Mouse (Mus musculus) erythroid progenitor cell, adult 5-6 weeks (primary cell): ENCODE results near the gene Hist1h2bk. TPM values are rescaled to one million over a fixed set of nuclear protein-coding genes. Genes with fewer than 3 reads are reported as not detected.

Experiments used
- ATAC-seq: replicated peaks from 2 replicates; pipeline ENCODE4 v1.8.0; 2016; ENCODE audit warnings: moderate number of reproducible peaks, mild to moderate bottlenecking, moderate TSS enrichment, inconsistent platforms; ENCODE audit not compliant: poor library complexity, low FRiP score, severe bottlenecking
- total RNA-seq, 2 experiments: library from RNA; stranded (forward) in 1 of 2; stranded (reverse) in 1 of 2; fragments of 150-400 nt in 1 of 2; fragments of 186-747, 209-891 nt in 1 of 2; gene quantifications; 2 replicates each; pipeline versions ENCODE4 v1.2.3 to v1.2.4; 2015 to 2017; ENCODE audit warnings: low replicate concordance in 2 of 2

The Hist1h2bk gene
- 206 and 707 TPM in 2 replicates for total RNA-seq (2015; ENCODE audit: low replicate concordance)
- total RNA-seq (2017; ENCODE audit: low replicate concordance): 2,593 and 2,906 TPM in 2 replicates

DNA sequence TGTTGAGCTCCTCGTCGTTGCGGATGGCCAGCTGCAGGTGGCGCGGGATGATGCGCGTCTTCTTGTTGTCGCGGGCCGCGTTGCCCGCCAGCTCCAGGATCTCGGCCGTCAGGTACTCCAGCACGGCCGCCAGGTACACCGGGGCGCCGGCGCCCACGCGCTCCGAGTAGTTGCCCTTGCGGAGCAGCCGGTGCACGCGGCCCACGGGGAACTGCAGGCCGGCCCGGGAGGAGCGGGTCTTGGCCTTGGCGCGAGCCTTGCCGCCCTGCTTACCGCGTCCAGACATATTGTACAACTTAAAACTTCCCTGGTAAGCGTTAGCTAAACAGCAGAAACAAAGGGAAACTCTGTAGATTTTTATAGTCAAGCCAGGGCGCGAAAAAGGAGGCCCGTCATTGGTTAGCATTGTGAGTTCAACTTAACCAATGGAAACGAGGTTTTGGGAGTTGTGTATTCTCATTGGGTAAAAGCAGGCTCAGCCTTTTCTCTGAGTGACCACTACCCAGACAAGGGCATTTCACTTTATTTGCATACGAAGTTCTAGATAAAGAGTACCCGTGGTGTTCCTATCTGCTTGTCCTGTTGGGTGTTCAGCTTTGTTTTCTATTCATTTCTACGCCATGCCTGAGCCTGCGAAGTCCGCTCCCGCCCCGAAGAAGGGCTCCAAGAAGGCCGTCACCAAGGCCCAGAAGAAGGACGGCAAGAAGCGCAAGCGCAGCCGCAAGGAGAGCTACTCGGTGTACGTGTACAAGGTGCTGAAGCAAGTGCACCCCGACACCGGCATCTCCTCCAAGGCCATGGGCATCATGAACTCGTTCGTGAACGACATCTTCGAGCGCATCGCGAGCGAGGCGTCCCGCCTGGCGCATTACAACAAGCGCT lies at the start of gene Hist1h2bk, which contains the start of gene Hist1h2ah:
Gene Hist1h2bk, plus strand, starts transcription at position 604 of the 882 bp plus-strand sequence.
Gene Hist1h2ah, minus strand, starts transcription at position 302 of the 882 bp plus-strand sequence.
- ATAC-seq: peak; percentile 83

DNA sequence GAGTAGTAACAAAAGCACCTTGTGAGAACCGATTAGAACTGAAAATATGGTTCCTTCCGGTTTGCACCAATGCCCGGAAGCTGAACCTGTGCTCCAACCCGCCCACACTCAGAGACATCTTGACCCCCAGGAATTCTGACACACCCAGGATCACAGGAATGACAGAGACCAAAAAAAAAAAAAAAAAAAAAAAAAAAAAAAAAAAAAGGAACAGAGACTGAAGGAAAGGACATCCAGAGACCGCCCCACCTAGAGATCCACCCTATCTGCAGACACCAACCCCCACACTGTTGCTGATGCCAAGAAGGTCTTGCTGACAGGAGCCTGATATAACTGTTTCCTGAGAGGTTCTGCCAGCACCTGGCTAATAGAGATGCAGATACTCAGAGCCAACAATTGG lies 43.1 kb upstream of the Hist1h2bk start:
- ATAC-seq: no peak

DNA sequence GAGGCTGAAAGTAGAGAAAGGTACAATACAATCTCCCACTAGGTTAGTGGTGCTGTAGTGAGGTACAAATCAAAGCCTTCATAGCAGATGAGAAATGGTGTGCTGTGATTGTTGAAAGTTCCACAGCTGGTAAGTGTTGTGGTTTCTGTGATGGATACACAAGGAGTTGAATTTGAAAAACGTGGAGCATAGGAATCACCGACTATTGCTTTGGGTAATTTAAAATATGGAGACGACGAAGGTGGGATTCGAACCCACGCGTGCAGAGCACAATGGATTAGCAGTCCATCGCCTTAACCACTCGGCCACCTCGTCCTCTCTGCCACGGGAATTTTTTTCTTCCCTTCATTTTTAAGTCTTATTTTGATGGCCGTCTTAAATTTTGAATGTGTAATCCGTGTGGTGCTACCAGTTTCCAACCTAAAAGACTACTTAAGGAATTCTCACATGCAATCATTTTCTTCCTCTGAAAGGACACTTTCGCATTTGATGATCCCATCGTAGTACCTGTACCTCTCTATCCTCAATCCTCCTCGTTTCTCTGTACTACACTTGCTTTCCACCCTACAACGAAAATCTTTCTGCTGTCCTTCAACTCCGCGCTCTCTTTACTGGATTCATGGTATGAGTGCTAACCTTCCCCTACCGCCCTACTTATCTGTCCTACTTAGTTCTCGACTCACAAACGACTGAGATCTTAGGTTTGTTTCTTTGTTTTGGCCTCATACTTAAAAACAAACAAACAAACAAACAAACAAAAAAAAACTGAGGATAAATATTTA lies 41.5 kb upstream of the Hist1h2bk start:
- ATAC-seq: no peak

DNA sequence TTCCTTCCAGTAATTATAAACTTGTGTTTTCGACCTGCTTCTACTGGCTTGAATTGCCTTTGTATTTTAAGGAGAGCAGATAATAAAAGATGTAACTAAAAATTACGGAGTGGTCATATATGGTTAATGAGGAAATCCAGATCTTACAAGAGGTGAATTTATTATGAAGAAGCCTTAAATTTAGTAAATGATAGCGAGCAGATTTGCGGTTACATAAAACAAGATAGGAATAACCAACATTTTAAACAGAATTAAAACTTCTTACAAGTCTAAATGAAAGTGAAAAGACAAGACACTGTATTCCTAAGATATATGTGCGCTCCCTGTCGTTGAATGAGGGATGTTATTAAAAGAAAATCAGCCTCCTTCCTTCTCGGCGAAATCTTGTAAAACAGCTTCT lies 40.8 kb upstream of the Hist1h2bk start:
- no peak for ATAC-seq

DNA sequence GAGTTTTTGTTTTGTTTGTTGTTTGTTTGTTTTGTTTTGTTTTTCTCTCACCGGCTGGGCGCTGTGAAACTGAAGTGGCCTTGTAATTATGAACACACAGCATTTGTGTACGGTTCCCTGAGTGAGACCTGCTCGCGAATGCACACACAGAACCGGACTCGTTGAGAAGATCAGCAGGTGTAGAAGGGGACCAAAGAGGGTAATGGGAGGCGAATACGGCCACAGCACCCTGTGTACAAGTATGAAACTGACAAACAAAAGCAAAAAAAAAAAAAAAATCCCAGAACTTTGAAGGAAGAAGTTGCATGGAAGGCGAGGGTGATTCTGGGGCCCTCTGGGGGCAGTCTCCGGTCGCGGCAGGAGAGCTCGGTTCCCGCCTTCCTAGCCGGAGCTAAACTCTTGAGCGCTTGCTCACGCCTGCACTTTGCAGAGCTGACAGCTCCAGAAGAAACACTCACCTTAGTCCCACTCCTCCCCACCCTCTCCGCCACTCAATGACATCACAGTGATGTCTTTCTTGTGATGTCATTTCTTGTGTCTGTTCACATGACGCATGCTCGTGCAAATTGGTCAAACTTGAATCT lies 40.2 kb upstream of the Hist1h2bk start:
- no peak for ATAC-seq

DNA sequence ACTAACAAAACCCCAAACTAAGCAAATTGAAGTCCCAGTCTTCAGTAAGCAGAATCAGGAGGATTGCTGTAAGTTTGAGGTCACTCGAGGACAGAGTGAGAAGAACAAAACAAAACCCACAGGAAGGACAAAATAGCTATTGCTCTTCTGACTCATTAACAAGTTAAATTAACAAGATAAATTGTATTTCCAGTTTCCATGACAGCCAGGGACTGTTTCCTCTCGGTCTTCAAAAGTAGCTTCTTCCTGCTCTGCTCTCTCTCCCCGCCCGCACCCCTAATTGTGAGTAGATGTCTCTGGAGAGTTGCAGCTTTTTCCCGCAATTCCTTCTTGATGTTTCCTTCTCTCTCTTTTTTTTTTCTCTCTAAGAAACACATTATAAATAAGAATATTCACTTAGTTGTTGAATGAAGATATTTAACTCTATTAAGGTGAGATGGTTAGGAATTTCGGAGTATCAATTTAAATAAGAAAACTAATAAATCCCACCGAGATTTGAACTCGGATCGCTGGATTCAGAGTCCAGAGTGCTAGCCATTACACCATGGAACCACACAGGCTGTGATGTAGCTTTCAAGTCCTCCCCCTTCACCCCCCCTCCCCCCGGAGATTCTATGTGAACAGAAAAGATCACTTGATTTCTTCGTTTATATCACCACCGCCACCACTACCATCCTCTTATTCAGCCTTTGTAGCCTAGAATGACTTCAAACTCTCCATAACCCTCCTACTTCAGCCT lies 39.4 kb upstream of the Hist1h2bk start:
- ATAC-seq: no peak

DNA sequence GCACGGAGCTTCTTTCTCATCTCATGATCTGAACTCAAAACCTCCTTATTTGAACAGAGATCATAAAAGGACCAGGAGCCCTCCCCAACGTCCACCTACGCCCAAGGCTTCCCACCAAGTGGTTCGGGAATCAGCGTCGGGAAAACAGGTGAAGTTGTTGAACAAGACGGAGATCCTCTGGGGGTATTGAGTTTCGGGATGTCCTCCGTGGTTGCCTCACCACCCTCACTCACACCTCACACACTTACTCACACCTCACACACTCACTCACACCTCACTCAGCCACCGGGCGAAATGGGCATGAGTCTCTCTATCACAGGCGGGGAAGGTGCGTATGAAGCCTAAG lies 38.9 kb upstream of the Hist1h2bk start:
- no peak for ATAC-seq

DNA sequence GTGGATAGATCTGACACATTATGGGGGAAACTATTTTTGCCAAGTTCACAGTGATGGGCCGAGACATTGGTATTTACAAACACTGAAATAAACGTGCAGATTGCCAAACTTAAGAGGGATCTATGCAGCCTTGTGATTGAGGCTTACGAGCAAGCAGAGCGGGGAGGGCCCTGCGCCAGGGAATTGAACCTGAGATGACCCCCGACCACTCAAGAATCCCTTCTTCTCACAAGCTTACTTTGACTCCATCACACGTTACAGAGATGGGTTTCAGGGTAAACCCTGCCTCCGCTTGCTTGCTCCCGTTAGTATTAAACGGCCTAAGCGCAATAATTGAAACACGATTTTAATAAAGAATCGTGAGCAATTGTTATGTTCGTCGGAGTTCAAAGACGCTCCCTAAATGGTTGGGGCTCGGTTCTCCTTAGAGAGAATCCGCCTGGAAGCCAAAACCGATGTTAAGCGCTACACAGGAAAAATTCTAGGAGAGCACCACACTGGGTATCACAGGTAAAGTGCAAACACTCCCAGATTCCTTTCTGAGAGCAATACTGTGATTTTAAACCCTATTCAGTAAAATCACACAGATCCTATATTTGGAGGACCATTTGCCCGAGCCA lies 38.4 kb upstream of the Hist1h2bk start:
- no peak for ATAC-seq

DNA sequence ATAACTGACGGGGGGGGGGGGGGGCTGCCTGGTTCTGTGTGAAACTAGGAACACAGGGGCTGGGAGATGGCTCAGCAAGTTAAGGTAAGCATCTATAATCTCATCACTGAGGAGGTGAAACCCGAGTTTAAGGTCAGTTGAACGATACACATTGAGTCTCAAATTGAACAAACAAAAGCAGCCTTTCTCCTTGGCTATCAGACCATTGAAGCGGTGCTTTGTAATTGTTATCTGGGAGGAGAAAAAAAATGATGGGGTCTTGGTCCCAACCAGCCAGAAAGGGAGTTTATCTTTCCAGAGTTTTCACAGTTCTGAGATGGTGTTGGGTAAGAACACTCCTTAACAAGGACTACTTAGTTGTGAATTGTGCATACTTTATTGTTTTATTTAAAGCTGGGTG lies 37.8 kb upstream of the Hist1h2bk start:
- ATAC-seq: no peak

DNA sequence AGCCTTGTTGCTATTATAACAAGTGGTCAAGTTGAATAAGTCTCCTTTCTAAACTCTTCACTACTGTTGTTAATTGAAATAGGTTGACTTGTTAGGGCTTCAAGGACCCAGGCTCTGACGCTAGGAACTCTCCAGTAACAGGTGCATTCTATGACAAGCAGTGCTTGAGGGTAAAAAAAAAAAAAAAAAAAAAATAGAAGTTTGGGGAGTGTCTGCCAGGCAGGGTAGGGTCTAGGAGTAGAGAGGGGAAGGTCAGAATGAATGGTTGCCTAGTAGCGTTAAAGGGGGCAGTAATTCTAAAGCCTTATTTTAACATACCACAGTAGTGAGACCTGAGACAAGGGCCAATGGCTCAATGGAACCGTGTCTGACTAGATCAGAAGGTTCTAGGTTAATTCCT lies 37.3 kb upstream of the Hist1h2bk start:
- no peak for ATAC-seq

DNA sequence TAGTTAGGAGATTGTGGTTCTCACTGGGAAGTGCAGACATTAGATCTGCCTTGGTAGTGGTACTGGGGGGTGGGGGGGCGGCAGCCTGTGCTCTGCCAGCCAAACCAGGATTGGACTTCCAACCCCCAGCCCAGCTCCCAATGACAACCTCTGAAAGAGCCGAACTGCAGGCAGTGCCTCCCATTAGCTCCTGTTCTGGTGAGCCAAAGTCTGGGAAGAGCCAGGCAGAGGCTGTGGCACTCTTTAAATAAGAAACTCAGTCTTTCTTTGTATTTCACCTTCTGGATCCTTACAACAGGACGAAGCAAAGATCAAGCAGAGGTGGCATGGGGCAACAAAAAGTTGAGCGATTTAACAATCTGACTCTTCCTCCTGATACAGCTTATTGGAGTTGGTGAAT lies 36.5 kb upstream of the Hist1h2bk start:
- no peak for ATAC-seq

DNA sequence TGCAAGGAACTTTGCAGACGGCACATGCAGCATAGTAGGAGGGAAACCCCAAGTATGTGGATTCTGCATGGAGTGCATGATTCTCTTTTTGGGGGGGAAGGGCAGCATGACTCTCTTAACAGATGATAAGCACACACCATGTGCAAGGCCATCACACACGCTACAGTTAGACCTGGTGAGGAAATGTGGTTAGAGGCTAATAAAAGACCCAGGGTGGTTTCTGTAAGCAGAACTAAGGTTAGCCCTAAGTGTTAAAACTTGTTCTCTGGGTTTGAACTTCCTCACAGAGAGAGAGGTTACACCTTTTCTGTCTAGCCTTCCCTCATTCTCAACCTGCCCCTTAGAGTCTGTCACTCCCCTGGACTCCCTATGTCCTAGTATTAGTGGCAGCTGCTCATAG lies 34.3 kb upstream of the Hist1h2bk start:
- ATAC-seq: no peak

DNA sequence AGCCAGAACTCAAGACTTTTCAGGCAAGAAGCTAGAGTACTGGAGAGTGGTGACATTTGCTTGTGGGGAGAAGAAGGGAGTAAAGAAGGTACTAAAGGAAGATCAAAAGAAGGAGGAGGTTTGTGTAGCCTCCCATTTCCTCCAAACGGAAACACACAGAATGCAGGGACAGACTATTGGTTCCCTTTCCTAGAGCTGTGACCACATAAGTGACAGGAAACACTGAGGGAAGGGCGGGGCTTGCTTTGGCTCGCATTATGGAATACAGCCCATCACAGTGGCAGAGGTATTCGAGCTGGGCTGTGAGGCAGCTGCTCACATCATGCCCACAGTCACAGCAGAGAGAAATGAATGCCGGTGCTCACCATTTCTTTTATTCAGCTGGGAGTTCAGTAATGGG lies 33.8 kb upstream of the Hist1h2bk start:
- ATAC-seq: no peak

DNA sequence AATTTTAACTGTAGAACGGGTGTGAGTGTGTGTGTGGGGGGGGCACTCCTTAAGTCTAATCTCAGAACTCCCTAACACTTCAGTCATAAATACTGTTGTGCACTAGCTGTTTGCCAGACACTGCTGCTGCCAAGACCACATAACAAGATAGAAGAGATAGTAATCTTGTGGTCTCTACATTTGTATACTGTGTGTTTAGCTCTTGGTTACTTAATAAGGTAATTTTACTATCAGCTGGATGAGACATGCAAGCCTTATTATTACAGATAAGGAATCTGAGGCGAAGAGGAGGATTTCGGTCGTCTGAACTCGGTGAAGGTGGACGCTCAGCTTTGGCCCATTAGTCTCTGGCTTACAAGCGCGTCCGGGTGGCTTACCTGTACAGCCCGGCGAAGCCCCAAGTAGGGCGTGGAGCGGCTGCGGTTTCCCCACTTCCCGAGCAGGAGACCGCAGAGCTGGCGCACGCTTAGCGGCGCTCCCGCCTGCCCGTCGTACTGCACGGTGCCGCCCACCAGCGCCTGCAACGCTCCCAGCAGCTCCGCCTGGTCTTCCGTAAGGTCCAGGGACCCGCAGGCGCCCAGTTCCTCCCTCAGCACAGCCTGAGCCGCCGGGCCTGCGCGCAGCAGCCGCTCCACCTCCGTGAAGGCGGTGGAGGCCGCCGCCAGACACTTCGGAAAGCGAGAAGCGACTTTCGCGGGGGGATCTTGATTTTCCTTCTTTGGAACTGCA lies 29.9 kb upstream of the Hist1h2bk start:
- peak; percentile 23; the same call in 1 of the 2 replicates for ATAC-seq

DNA sequence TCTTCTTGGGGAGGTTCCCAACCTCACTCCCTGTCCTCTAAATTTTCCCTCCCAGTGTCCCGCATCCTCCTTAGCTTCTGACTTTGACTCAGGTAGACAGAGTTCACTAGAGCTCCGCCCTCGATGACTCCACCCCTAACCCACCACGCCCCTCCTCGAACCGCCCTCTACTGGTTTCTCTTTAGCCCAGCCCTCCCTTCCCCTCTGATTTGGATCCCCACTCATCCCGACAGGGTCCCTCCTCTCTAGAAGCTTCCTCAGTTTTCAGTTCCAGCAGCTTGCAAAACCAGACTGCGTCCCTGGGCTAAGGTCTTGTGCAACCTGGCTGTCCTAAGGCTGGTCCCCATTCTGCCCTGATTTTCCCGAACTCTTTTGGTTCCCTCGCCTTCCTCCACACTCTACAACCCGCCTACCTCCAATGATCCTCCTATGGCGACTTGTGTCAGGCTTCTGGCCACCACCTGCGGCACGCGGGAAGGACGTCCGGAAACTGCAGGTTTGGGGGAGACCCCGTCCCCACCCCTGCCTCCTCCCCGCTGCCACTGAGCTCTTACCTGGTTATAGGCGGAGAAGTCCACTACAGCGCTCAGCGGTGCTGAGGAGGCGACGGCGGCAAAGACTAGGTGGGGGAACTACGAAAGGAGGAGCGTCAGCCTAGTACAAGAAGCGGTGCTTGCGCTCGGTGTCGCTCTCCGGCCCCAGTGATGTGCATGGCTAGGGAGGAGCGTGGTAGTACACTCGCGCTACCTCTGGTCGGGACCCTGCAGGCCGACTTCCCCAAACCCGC lies 29.1 kb upstream of the Hist1h2bk start:
- peak; percentile 42 for ATAC-seq

DNA sequence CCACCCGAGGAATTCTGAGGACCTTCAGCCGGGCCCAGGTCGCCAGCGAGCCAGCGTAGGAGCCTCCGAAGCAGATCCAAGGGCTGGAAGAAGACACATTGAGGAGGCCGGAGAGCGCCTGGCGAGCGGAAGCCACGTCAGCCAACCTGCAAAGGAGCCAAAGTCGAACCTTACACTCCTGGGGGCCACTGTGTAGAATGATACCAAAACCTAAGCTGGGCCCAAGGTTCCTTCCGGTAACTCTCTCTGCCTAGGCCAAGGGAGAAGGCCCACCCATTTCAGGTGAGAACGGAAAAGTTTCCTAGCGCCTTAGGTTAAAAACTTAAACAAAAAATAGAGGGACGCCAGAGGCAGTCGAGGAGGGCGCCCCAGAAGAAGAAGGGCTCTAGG lies 28.6 kb upstream of the Hist1h2bk start:
- ATAC-seq: no peak

DNA sequence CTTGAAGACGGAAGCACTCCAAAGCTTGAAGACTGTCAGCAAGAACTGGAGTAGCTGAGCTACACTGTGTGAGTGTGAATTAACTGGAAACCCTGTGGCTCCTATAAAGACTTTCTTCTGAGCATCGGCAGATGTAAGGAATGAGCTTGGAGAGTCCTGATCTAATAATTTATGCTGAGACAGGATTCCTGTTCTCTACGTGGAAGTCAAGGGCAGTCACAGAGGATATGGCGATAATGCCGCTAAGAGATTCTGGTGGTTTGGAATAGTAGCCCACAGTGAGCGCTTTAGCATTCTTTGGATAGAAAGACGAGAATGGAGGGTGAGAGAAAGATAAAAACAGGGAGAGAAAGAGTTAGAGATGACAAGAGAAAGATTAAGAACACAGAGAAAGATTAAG lies 27.8 kb upstream of the Hist1h2bk start:
- no peak for ATAC-seq

DNA sequence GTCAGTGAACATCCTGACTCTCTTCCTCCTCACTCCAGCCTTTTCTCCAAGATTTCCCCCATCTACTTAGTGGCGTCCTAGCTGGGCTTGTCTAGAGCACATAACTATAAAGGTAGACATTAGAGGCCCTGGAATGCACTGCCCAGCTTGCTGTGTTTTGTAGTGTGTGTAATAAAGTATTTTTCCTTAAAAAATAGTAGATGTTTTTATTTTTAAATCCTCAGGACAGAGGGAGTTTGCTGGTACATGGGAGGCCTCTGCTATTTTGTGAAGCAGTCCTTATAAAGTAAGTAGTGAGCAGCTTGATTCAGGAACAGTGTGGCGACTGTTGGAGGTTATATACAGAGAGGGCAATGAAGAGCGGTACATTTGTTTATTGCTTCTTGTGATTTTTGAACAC lies 27.0 kb upstream of the Hist1h2bk start:
- no peak for ATAC-seq
